Mouse (Mus musculus) brain, embryonic 14.5 days (tissue): ENCODE results near the gene Troap.
A peak's percentile ranks its signal among the peaks of the same experiment; 100 is the strongest.

Source experiments
- CTCF ChIP-seq: fragments of 200-500 bp; IDR thresholded peaks from 2 replicates; pipeline ENCODE4 v1.5.1; 2012; ENCODE audit warnings: inconsistent platforms, mild to moderate bottlenecking, moderate library complexity, borderline replicate concordance; ENCODE audit not compliant: insufficient read depth, insufficient read length; ENCODE audit errors: extremely low read depth
- POLR2A ChIP-seq: fragments of 200-500 bp; IDR thresholded peaks from 2 replicates; pipeline ENCODE4 v1.6.1; 2012; ENCODE audit warnings: mild to moderate bottlenecking, inconsistent platforms, borderline replicate concordance; ENCODE audit not compliant: poor library complexity, insufficient read depth, insufficient read length, severe bottlenecking; ENCODE audit errors: extremely low read depth

- TF ChIP-seq CTCF: peak; percentile 59; the same call in 1 of the 2 replicates
- TF ChIP-seq POLR2A: no peak
These were observed 48.1 kb upstream of the Troap start for GRCm38 (mm10) chr15:99026259-99026658.
